Mouse (Mus musculus): ENCODE measurements around the gene St3gal2. TPM values are rescaled to one million over a fixed set of nuclear protein-coding genes. Genes with fewer than 3 reads are reported as not detected.
"Not testable (repeated sequence)": the region's sequence is repeated elsewhere in the genome, so short reads cannot be mapped to it uniquely, and the experiment has no call there.

St3gal2 gene
- polyA plus RNA-seq, 1 experiment from 2014 or later: 7.1 TPM

DNA sequence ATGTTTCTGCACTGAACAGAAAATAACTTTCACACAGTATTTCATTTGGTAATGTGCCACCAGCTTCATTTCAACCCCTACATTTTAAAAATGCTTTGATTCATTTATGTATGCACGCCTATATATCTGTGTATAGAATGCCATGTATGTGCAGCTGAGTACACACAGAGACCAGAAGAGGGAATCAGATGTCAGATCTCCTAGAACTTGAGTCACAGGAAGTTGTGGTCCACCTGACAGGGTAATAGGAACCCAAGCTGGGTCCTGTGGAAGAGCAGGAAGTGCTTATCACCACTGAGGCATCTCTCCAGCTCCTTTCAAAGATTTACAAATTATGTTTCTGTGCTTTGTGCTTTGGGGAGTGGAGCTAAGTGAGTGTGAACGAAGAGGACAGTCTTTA, 61.6 kb downstream of the St3gal2 start:
- no peak for DNase-seq (ENCODE audit: low spot score)
- Histone ChIP-seq H3K4me3 (ENCODE audit: low read depth, low read length) (no peak overlapping the region), H3K27ac (replicated peaks) (no peak overlapping the region), H3K4me2 (replicated peaks; ENCODE audit: low read depth) (no peak overlapping the region), H3K36me3 (ENCODE audit: control insufficient read depth, insufficient read depth, low read length) (peaks cover 17% of the 10 kb centered on the region; the same call in 1 of the 2 replicates), H3K9me3 (ENCODE audit: control insufficient read depth, low read length) (no peaks in the 10 kb centered on the region), H3K27me3 (ENCODE audit: control insufficient read depth, insufficient read depth, low read length) (no peaks in the 10 kb centered on the region), H3K9ac (ENCODE audit: low read length) (no peak overlapping the region), H3K4me1 (replicated peaks; ENCODE audit: control insufficient read depth, insufficient read depth) (no peaks in the 10 kb centered on the region)
- TF ChIP-seq EP300 (optimal IDR thresholded peaks at IDR 0.05) (no peak), CTCF (IDR thresholded peaks at IDR 0.05; ENCODE audit: low read depth) (no peak)
- WGBS: 85% methylated on average over 2 of the region's 2 CpGs
- ATAC-seq (ENCODE audit: low FRiP score, low TSS enrichment): no peak

DNA sequence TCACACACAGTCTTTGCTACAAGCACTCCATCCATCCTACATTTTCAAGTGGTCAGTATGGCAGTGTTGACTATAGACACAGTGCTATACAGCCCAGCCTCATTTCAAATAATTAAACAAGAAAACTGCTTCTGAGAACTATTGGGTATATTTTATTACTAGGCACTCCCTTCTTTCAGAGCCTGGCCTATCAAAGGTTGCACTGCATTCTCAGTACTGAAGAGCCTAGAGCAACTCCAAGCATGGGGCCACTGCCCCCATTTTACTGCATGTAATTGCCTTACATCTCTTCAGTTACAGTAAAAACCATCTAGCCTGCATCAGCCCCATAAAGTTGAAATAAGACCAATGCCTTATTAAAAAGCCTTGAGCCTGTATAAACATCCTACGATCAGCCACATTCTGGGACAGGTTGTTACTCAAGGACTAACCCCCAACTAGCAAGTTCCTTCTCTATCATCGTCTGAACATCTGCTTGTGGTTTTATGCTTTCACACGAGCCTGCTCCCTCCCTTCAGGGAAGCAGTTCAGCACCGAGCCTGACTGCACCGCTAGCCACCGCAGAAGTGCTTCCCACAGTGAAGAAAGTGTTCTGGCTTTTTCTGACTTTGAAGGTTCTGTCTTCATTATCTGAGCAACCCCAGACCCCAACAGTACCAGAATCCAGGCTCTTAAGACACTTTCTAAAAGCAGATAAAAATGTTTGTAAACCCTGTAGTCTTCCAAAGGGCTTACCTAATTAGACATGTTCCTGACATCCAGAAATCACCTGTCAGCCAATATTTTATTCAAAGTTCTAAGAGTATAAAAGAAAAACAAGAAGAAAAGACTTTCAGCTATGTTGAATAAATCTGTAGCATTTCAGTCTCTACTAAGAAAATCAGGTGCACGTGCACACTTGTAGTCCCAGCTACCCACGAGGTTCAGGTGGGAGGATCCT, 68.4 kb downstream of the St3gal2 start:
- 83% methylated on average over 8 of the region's 8 CpGs for WGBS
- Histone ChIP-seq H3K9me3 (ENCODE audit: control insufficient read depth, low read length) (no peaks in the 10 kb centered on the region), H3K36me3 (ENCODE audit: control insufficient read depth, insufficient read depth, low read length) (peaks cover 33% of the 10 kb centered on the region), H3K27me3 (ENCODE audit: control insufficient read depth, insufficient read depth, low read length) (no peaks in the 10 kb centered on the region), H3K9ac (ENCODE audit: low read length) (no peak overlapping the region), H3K4me3 (ENCODE audit: low read depth, low read length) (no peak overlapping the region), H3K4me1 (replicated peaks; ENCODE audit: control insufficient read depth, insufficient read depth) (no peaks in the 10 kb centered on the region), H3K27ac (replicated peaks) (no peak overlapping the region), H3K4me2 (replicated peaks; ENCODE audit: low read depth) (no peak overlapping the region)
- TF ChIP-seq EP300 (optimal IDR thresholded peaks at IDR 0.05) (no peak), CTCF (IDR thresholded peaks at IDR 0.05; ENCODE audit: low read depth) (no peak)
- no peak for ATAC-seq (ENCODE audit: low FRiP score, low TSS enrichment)
- no peak for DNase-seq (ENCODE audit: low spot score)

GRCm38 (mm10) chr8:110990017-110990416, 70.3 kb downstream of the St3gal2 start:
- Histone ChIP-seq H3K4me3 (ENCODE audit: low read depth, low read length) (no peak overlapping the region), H3K27me3 (ENCODE audit: control insufficient read depth, insufficient read depth, low read length) (no peaks in the 10 kb centered on the region), H3K9me3 (ENCODE audit: control insufficient read depth, low read length) (no peaks in the 10 kb centered on the region), H3K9ac (ENCODE audit: low read length) (no peak overlapping the region), H3K4me1 (replicated peaks; ENCODE audit: control insufficient read depth, insufficient read depth) (no peaks in the 10 kb centered on the region), H3K27ac (replicated peaks) (no peak overlapping the region), H3K36me3 (ENCODE audit: control insufficient read depth, insufficient read depth, low read length) (peaks cover 28% of the 10 kb centered on the region), H3K4me2 (replicated peaks; ENCODE audit: low read depth) (no peak overlapping the region)
- TF ChIP-seq EP300 (optimal IDR thresholded peaks at IDR 0.05) (no peak), CTCF (IDR thresholded peaks at IDR 0.05; ENCODE audit: low read depth) (no peak)
- ATAC-seq (ENCODE audit: low FRiP score, low TSS enrichment) (no peak), DNase-seq (ENCODE audit: low spot score) (no peak)
- WGBS: 85% methylated on average over 9 of the region's 9 CpGs

DNA sequence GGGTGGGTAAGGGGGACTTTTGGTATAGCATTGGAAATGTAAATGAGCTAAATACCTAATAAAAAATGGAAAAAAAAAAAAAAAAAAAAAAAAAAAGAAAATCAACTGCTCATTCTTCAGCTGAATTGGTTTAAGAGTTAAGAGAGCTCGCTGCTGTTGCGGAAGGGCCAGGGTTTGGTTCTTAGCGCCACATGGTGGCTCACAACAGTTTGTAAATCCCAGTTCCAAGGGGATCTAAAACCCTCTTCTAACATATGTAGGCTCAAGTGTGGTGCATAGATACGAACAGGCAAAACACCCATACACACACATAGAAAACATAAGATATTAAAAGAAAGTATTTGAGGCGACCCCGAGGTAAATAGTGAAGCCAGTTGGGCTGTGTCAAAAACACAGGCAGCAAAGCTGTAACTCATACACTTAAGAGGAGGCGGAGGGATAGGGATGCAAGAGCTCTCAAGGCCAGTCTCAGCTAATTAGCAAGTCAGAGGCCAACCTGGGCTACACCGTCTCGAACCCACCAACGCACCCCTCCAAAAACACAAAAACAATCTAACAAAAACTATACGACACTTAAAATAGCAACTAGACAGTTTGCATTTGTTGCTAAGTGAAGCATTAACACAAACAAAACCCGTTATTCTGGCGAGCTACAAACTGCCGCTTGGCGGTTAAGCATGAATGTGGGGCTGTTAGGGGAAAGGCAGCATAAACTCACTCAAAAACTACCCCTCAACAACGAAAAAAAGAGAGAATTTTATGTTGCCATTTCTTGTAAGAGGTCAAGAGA, 77.1 kb downstream of the St3gal2 start:
- TF ChIP-seq EP300 (optimal IDR thresholded peaks at IDR 0.05) (no peak), CTCF (IDR thresholded peaks at IDR 0.05; ENCODE audit: low read depth) (no peak)
- H3K9ac ChIP-seq (ENCODE audit: low read length): peak overlapping the region; percentile 88
- no peak for ATAC-seq (ENCODE audit: low FRiP score, low TSS enrichment)
- H3K27ac ChIP-seq (replicated peaks): peak overlapping the region; percentile 84
- H3K4me3 ChIP-seq (ENCODE audit: low read depth, low read length): peak overlapping the region; percentile 89
- DNase-seq (ENCODE audit: low spot score): no peak
- 30% methylated on average over 16 of the region's 16 CpGs for WGBS
- no peaks in the 10 kb centered on the region for H3K27me3 ChIP-seq (ENCODE audit: control insufficient read depth, insufficient read depth, low read length)
- H3K36me3 ChIP-seq (ENCODE audit: control insufficient read depth, insufficient read depth, low read length): no peaks in the 10 kb centered on the region; the same call in 1 of the 2 replicates
- no peaks in the 10 kb centered on the region for H3K9me3 ChIP-seq (ENCODE audit: control insufficient read depth, low read length)
- no peaks in the 10 kb centered on the region for H3K4me1 ChIP-seq (replicated peaks; ENCODE audit: control insufficient read depth, insufficient read depth)
- peak overlapping the region; percentile 73 for H3K4me2 ChIP-seq (replicated peaks; ENCODE audit: low read depth)

GRCm38 (mm10) chr8:110997547-110998531, 78.1 kb downstream of the St3gal2 start, which contains the start of gene Ddx19a:
TSS of gene Ddx19a (minus strand) at chr8:110997800.
- peak; percentile 94 for ATAC-seq (ENCODE audit: low FRiP score, low TSS enrichment)
- DNase-seq (ENCODE audit: low spot score): peak; percentile 91
- TF ChIP-seq CTCF (IDR thresholded peaks at IDR 0.05; ENCODE audit: low read depth): peak; percentile 55
- no peak for TF ChIP-seq EP300 (optimal IDR thresholded peaks at IDR 0.05)
- Histone ChIP-seq H3K36me3 (ENCODE audit: control insufficient read depth, insufficient read depth, low read length) (no peaks in the 10 kb centered on the region), H3K4me1 (replicated peaks; ENCODE audit: control insufficient read depth, insufficient read depth) (no peaks in the 10 kb centered on the region), H3K4me3 (ENCODE audit: low read depth, low read length) (peak within 1 kb of the TSS; percentile 89), H3K4me2 (replicated peaks; ENCODE audit: low read depth) (peak within 1 kb of the TSS; percentile 73), H3K9me3 (ENCODE audit: control insufficient read depth, low read length) (no peaks in the 10 kb centered on the region), H3K27me3 (ENCODE audit: control insufficient read depth, insufficient read depth, low read length) (no peaks in the 10 kb centered on the region), H3K9ac (ENCODE audit: low read length) (peak within 1 kb of the TSS; percentile 88), H3K27ac (replicated peaks) (peak within 1 kb of the TSS; percentile 84)
- 3% methylated on average over 58 of the region's 58 CpGs for WGBS

DNA sequence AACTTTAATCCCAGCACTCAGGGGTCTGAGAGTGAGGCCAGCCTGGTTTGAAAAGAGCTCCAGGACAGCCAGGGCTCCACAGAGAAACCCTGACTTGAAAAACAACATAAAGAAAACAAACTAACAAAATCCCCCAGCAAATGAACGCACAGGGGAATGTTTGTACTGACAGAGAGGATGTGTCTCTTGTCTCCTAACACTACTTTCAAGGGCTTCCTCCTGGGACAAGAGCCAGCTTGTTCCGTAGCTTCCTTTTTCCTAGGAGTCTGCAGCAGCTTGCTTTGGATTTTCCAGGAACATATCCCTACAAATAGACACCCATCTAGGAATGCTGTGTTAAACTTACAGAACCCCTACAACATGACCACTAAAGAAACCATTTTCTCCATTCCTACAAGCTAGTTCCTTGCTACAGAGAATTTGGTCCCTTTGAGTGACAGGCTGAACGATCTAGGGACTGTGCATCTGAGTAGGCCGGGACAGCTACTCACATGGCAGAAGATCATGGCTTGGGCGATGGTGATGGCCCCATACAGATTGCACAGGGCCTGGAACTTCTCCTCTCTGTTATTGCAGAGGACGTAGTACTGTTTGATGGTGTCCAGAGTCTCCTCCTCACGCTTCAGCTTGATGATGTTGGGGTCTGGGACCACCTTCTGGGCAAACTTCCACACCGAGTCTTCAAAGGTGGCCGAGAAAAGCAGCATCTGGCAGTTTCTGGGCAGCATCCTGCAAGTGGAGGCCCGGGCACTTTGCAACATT, 90.7 kb downstream of the St3gal2 start:
- H3K9ac ChIP-seq (ENCODE audit: low read length); H3K4me2 ChIP-seq (replicated peaks; ENCODE audit: low read depth); H3K4me3 ChIP-seq (ENCODE audit: low read depth, low read length); H3K9me3 ChIP-seq (ENCODE audit: control insufficient read depth, low read length); ATAC-seq (ENCODE audit: low FRiP score, low TSS enrichment); H3K27ac ChIP-seq (replicated peaks); H3K4me1 ChIP-seq (replicated peaks; ENCODE audit: control insufficient read depth, insufficient read depth); DNase-seq (ENCODE audit: low spot score); H3K36me3 ChIP-seq (ENCODE audit: control insufficient read depth, insufficient read depth, low read length); H3K27me3 ChIP-seq (ENCODE audit: control insufficient read depth, insufficient read depth, low read length): not testable (repeated sequence)
- WGBS: 89% methylated on average over 8 of the region's 10 CpGs

Measured in stomach, postnatal 0 days (tissue).